Mouse (Mus musculus) cortical plate, adult 2 months (tissue): ENCODE data around the gene Arnt. TPM values are rescaled to one million over a fixed set of nuclear protein-coding genes. Genes with fewer than 3 reads are reported as not detected.

Experiments used
- H3K27ac ChIP-seq: fragments of 200-500 bp; 2 replicates; pipeline ENCODE4 v1.5.1; 2012; ENCODE audit warnings: low read length, control low read depth, inconsistent platforms; ENCODE audit not compliant: insufficient read depth
- H3K4me1 ChIP-seq: fragments of 200-500 bp; 2 replicates; pipeline ENCODE4 v1.6.1; 2011; ENCODE audit warnings: low read length; ENCODE audit not compliant: control insufficient read depth, insufficient read depth
- H3K4me3 ChIP-seq: fragments of 200-500 bp; 2 replicates; pipeline ENCODE4 v1.5.1; 2011; ENCODE audit warnings: mild to moderate bottlenecking, low read length, control low read depth; ENCODE audit not compliant: insufficient read depth
- CTCF ChIP-seq: fragments of 200-500 bp; IDR thresholded peaks from 2 replicates; pipeline ENCODE4 v1.5.1; 2011; ENCODE audit warnings: mild to moderate bottlenecking, control low read depth, low read length; ENCODE audit not compliant: insufficient read depth; ENCODE audit errors: extremely low read depth
- POLR2A ChIP-seq: fragments of 200-500 bp; IDR thresholded peaks from 2 replicates; pipeline ENCODE4 v1.6.1; 2011; ENCODE audit warnings: mild to moderate bottlenecking, low read length, control low read depth; ENCODE audit not compliant: insufficient read depth; ENCODE audit errors: extremely low read depth
- polyA plus RNA-seq: library from polyadenylated mRNA; depleted of rRNA; stranded (reverse); fragments of >200 nt; gene quantifications from 2 replicates; pipeline ENCODE4 v1.2.3, GENCODE M21; 2012; rRNA removed

The Arnt gene
- polyA plus RNA-seq, 1 experiment, result 42.3 TPM

- no peaks in the 10 kb centered on the region for H3K4me1 ChIP-seq
- H3K27ac ChIP-seq, result no peak overlapping the region
- TF ChIP-seq CTCF (no peak), POLR2A (no peak)
- H3K4me3 ChIP-seq, result no peak overlapping the region
Observed at GRCm38 (mm10) chr3:95542171-95542570, 108.0 kb downstream of the Arnt start.

DNA sequence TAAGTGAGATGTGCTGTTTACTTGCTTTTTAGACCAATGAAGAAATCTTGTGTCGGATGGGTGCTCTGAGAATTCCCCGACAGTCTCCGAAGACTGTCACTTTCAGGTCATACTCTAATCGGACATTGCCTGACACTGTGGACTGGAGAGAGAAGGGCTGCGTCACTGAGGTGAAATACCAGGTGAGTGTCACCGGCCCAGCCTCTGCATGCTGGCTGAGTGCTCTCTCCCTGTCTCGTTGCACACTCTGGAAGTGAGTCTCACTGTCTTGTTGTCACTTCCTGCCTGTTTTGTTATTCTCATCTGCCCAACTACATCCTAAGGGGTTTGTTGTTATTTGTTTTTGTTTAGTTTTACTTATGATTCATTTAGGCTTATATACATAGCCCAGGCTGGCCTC lies 108.8 kb downstream of the Arnt start:
- H3K4me1 ChIP-seq, result no peaks in the 10 kb centered on the region
- no peak overlapping the region for H3K27ac ChIP-seq
- no peak overlapping the region for H3K4me3 ChIP-seq
- TF ChIP-seq CTCF (no peak), POLR2A (no peak)

Other genes starting within 250 kb of the Arnt start
- 12.1 and 12.8 TPM in 2 replicates for gene Gabpb2, start 216.5 kb upstream of the Arnt start, polyA plus RNA-seq
- 65.4 and 66.6 TPM in 2 replicates for gene Cdc42se1, start 205.7 kb upstream of the Arnt start, polyA plus RNA-seq
- gene Mllt11, start 202.2 kb upstream of the Arnt start, polyA plus RNA-seq, result 428 and 469 TPM in 2 replicates
- gene Gm128, start 192.8 kb upstream of the Arnt start, polyA plus RNA-seq, result 0.23 and 0.25 TPM in 2 replicates
- 0.17 and 0.61 TPM in 2 replicates for gene Bnipl, start 183.2 kb upstream of the Arnt start, polyA plus RNA-seq
- 29.6 and 33.9 TPM in 2 replicates for gene Mindy1, start 153.0 kb upstream of the Arnt start, polyA plus RNA-seq
- 24.8 and 26.2 TPM in 2 replicates for gene Prune1, start 152.3 kb upstream of the Arnt start, polyA plus RNA-seq
- 2.3 and 2.4 TPM in 2 replicates for gene Anxa9, start 127.2 kb upstream of the Arnt start, polyA plus RNA-seq
- gene Cers2, start 119.6 kb upstream of the Arnt start, polyA plus RNA-seq, result 101 and 110 TPM in 2 replicates
- 34.6 and 37.5 TPM in 2 replicates for gene Setdb1, start 77.2 kb upstream of the Arnt start, polyA plus RNA-seq
- not detected in 2 replicates for gene 4930558C23Rik, start 31.5 kb upstream of the Arnt start, polyA plus RNA-seq
- 5.5 and 6.7 TPM in 2 replicates for gene Ctsk, start 64.9 kb downstream of the Arnt start, polyA plus RNA-seq
- 95.5 and 100 TPM in 2 replicates for gene Ctss, start 92.4 kb downstream of the Arnt start, polyA plus RNA-seq
- not detected in 2 replicates for gene Hormad1, start 125.3 kb downstream of the Arnt start, polyA plus RNA-seq
- 15.5 and 15.9 TPM in 2 replicates for gene Golph3l, start 154.5 kb downstream of the Arnt start, polyA plus RNA-seq
- gene Ensa, start 190.6 kb downstream of the Arnt start, polyA plus RNA-seq, result 149 and 155 TPM in 2 replicates
- 37.7 and 39.5 TPM in 2 replicates for gene Mcl1, start 224.4 kb downstream of the Arnt start, polyA plus RNA-seq